Mouse (Mus musculus): ENCODE measurements around the gene Akap13.

The Akap13 gene

GRCm38 (mm10) chr7:75802887-75803286 lies 347.6 kb downstream of the Akap13 start:
- DNase-seq, result no peak
